Comparison of ENCODE assay signal across 9 mouse cellular contexts in genomic region chr4:151165539-151165938, GRCm38 (mm10).
DNase-seq lines count a peak whose midpoint lies in the region; ATAC-seq and TF ChIP-seq lines count a peak whose summit lies in the region.
"Had no signal": no experiment of that assay in that cellular context is flagged by ENCODE, and none has a peak within 500 bp of the region (broad histone marks: within the 10 kb centered on the region; RNA-seq: fewer than 3 reads in every experiment).

No protein-coding gene starts in this region.

- no peak for TF ChIP-seq EP300 in liver, postnatal 0 days (IDR thresholded peaks at IDR 0.05; ENCODE audit: low read depth)

- WGBS in intestine, embryonic 16.5 days = 16% methylated on average over 10 of the region's 10 CpGs
- 11% methylated on average over 10 of the region's 10 CpGs for WGBS in intestine, embryonic 15.5 days
- 11% methylated on average over 10 of the region's 10 CpGs for WGBS in heart, embryonic 14.5 days
- WGBS in liver, postnatal 0 days (ENCODE audit: insufficient replicate concordance) = 25% methylated on average over 10 of the region's 10 CpGs

- no peak for TF ChIP-seq CTCF in liver, postnatal 0 days (IDR thresholded peaks at IDR 0.05; ENCODE audit: low read depth)

- H3K4me2 ChIP-seq in intestine, embryonic 16.5 days (ENCODE audit: low read depth, low read length) = no peak overlapping the region
- H3K4me2 ChIP-seq in intestine, embryonic 15.5 days (replicated peaks) = no peak overlapping the region
- no peak overlapping the region for H3K4me2 ChIP-seq in heart, embryonic 14.5 days (ENCODE audit: low read length)
- no peak overlapping the region for H3K4me2 ChIP-seq in liver, postnatal 0 days (ENCODE audit: low read depth, low read length)

- no peaks in the 10 kb centered on the region for H3K27me3 ChIP-seq in intestine, embryonic 16.5 days (replicated peaks; ENCODE audit: control insufficient read depth, insufficient read depth, low read length)
- H3K27me3 ChIP-seq in intestine, embryonic 15.5 days (replicated peaks) = no peaks in the 10 kb centered on the region; the same call in 1 of the 2 replicates
- H3K27me3 ChIP-seq in heart, embryonic 14.5 days (ENCODE audit: control insufficient read depth, insufficient read depth, low read length) = peaks cover 13% of the 10 kb centered on the region; the same call in 1 of the 2 replicates
- H3K27me3 ChIP-seq in liver, postnatal 0 days (ENCODE audit: insufficient read depth, low read length) = 0 out of 2 replicates have a peak, but pooled peaks cover 10% of the 10 kb centered on the region

- 0 out of 2 replicates have a peak, but pooled peaks have one; percentile 26 for ATAC-seq in intestine, embryonic 16.5 days
- no peak for ATAC-seq in intestine, embryonic 15.5 days
- peak; percentile 41; the same call in 1 of the 2 replicates for ATAC-seq in heart, embryonic 14.5 days (ENCODE audit: insufficient number of reproducible peaks, insufficient read depth, low FRiP score, low read depth)
- ATAC-seq in liver, postnatal 0 days = no peak

- H3K27ac ChIP-seq in intestine, embryonic 16.5 days (ENCODE audit: low read length) = no peak overlapping the region
- no peak overlapping the region for H3K27ac ChIP-seq in intestine, embryonic 15.5 days
- H3K27ac ChIP-seq in heart, embryonic 14.5 days (replicated peaks in 1 of 2; ENCODE audit: control insufficient read depth in 1 of 2, insufficient read depth in 1 of 2, low read depth in 2 of 2, low read length in 2 of 2) = no peak overlapping the region
- H3K27ac ChIP-seq in liver, postnatal 0 days (ENCODE audit: low read depth) = no peak overlapping the region

- H3K36me3 ChIP-seq in intestine, embryonic 16.5 days (ENCODE audit: control insufficient read depth, insufficient read depth, low read length) = no peaks in the 10 kb centered on the region
- H3K36me3 ChIP-seq in intestine, embryonic 15.5 days = no peaks in the 10 kb centered on the region
- no peaks in the 10 kb centered on the region for H3K36me3 ChIP-seq in heart, embryonic 14.5 days (ENCODE audit: control insufficient read depth, insufficient read depth, low read length)
- no peaks in the 10 kb centered on the region for H3K36me3 ChIP-seq in liver, postnatal 0 days (replicated peaks; ENCODE audit: insufficient read depth, low read length)

- H3K9me3 ChIP-seq in intestine, embryonic 16.5 days (ENCODE audit: control insufficient read depth, low read length) = no peaks in the 10 kb centered on the region
- no peaks in the 10 kb centered on the region for H3K9me3 ChIP-seq in intestine, embryonic 15.5 days
- H3K9me3 ChIP-seq in heart, embryonic 14.5 days (ENCODE audit: control insufficient read depth, low read length) = no peaks in the 10 kb centered on the region
- H3K9me3 ChIP-seq in liver, postnatal 0 days (ENCODE audit: low read length) = no peaks in the 10 kb centered on the region

- no peak overlapping the region for H3K4me3 ChIP-seq in intestine, embryonic 16.5 days (ENCODE audit: low read length)
- no peak overlapping the region for H3K4me3 ChIP-seq in intestine, embryonic 15.5 days (replicated peaks)
- H3K4me3 ChIP-seq in heart, embryonic 14.5 days (ENCODE audit: control insufficient read depth in 1 of 2, insufficient read depth in 1 of 2, low read depth in 1 of 2, low read length in 2 of 2) = no peak overlapping the region
- H3K4me3 ChIP-seq in liver, postnatal 0 days (ENCODE audit: low read depth, low read length) = no peak overlapping the region
- H3K4me3 ChIP-seq: erythroblast, embryonic 14.5 days had no signal

- peak; percentile 99 to 100 for DNase-seq in cerebellum, postnatal 10 days
- DNase-seq in layer of hippocampus, adult 9-11 months = peak; percentile 90
- peak; percentile 89 to 94 for DNase-seq in lung, postnatal 4 days
- peak; percentile 59 for DNase-seq in testis, postnatal 14 days (ENCODE audit: low spot score)
- no peak for DNase-seq in liver, postnatal 0 days

- no peak overlapping the region for H3K9ac ChIP-seq in intestine, embryonic 16.5 days (ENCODE audit: low read depth, low read length)
- H3K9ac ChIP-seq in intestine, embryonic 15.5 days = no peak overlapping the region
- no peak overlapping the region for H3K9ac ChIP-seq in heart, embryonic 14.5 days (ENCODE audit: low read length)
- H3K9ac ChIP-seq in liver, postnatal 0 days (replicated peaks) = no peak overlapping the region

- peaks cover 3% of the 10 kb centered on the region for H3K4me1 ChIP-seq in intestine, embryonic 16.5 days (ENCODE audit: control insufficient read depth, insufficient read depth, low read length)
- peaks cover 13% of the 10 kb centered on the region for H3K4me1 ChIP-seq in intestine, embryonic 15.5 days (replicated peaks)
- H3K4me1 ChIP-seq in heart, embryonic 14.5 days (ENCODE audit: control insufficient read depth in 2 of 2, insufficient read depth in 2 of 2, low read length in 2 of 2) = peaks cover 6 to 8% of the 10 kb centered on the region in 2 experiments; a peak in 2 of 4 replicates
- no peaks in the 10 kb centered on the region for H3K4me1 ChIP-seq in liver, postnatal 0 days (ENCODE audit: insufficient read depth)

Comparison
In these comparisons a context has a peak if more than half of its experiments do, and no peak if none do; other contexts are left out.
1. ATAC-seq: peak in intestine, embryonic 16.5 days (single experiment) and heart, embryonic 14.5 days (single experiment); none in intestine, embryonic 15.5 days (single experiment) and liver, postnatal 0 days (single experiment).